Mouse (Mus musculus): ENCODE results near the gene Nck1.

Nck1 gene

DNA sequence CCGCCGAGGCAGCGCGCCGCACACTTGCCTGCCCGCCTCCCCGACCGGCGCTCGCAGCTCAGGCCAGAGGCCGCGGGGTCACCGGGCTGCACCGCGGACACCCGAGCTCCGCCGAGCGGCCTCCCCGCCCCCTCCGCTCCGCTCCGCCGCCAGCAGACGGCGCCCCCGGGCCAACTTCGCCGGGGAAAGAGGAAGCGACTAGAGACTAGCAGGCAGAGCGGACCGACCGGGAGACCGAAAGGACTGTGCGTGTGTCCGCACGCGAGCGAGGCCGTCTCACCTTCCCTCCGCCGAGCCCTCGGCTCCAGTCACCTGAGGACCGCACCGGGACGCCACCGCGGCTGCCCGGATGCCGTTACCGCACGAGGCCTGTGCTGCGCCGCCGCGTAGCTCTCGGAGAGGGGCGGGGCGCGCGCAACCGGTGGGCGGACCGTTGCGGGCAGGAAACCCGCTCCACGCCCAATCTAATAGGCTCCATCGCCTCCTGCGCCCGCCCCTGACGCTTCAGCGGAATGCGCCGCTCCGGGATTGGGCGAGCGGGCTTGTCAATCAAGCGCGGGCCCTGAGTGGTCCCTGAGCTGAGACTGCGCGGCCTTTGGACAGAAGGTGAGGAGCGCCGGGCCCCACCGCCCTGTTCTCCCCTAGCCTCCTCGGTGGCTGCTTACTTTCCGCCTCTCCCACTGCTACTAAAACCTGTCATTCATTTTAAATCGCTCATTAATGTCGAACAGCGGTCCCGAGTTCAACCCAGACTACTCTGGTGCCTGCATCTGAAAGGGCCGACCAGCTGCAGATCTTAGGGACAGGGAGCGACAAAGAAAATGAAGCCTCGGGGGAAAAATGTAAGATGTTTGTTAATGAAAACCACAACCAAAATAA is at the start of gene Nck1:
Gene Nck1, minus strand, starts transcription at position 420 of the 879 bp plus-strand sequence.
- in situ Hi-C loops (cut with MboI, MseI) = loop anchor here (10.0 kb wide), 1 partner anchor 489 kb away; the partner anchor contains the start of gene Pccb

DNA sequence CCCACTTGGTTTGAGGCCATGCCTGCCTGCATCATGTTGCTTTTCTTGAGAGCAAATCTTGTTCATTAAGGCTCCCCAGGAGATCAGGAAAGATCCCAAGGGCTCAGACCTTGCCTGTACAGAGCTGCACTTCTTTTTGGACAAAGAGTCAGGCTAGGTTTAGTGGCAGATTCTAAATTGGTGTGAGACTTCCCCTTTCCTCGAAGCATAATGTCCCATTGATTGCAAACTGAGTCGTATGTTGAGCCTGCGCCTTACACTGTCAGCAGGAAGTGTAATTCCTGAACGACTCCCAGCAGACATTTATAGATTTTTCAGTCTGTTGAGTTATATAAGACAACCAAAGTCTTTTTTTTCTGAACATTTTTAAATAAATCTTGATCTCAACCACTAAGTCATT is 44.5 kb upstream of the Nck1 start:
- in situ Hi-C loops (cut with MboI, MseI) = loop anchor here (25.0 kb wide), 1 partner anchor 728 kb away; no protein-coding TSS in a partner anchor

DNA sequence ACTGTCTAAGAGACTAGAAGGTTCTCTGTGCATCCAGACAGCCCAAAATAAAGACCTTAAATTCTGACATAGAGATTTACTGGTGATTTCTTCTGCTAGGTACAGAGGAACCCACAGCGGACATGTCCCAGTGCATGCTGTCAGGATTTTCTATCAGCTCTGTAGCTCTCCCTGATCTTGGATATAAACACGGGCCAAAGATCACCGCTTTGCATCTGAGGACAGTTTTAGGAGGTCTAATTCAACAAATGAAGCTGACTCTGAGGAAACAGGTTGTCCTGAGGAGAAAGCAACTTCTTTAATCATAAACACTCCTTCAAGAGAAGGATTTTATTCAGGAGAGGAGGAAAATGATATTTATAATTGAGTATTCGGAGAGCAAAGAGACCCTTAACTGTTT is 38.1 kb upstream of the Nck1 start:
- in situ Hi-C loops (cut with MboI, MseI) = loop anchor here (25.0 kb wide), 1 partner anchor 722 kb away; no protein-coding TSS in a partner anchor

DNA sequence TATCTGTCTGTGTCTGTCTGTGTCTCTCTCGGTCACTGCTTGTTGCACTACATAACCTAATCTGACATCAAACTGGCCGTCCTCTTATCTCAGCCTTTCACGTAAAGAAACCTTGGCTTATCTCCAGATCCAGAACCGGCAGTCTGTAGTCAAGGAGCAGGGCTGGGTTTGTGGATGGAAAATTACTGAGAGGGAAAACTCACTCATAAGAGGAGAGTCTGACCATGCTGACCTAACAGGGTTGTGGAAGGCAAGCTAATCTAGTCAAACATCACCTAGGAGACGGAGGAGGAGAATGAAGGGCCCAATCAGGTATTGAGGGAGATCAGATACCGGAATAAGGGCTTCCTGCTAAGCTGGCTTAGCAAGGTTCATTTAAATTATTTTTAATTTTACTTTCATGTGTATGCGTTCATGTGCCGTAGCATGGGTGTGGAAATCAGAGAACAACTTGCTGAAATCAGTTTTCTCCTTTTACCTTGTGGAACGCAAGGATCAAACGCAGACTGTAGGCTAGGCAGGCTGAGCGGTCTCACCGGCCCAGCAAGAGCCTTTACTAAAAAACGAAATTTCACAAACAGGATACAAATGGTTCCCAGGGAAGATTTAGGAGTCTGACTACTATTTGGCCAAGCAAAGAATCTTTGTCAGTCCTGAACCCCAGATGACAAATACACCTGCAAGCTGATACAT is 37.1 kb upstream of the Nck1 start:
- in situ Hi-C loops (cut with MboI, MseI) = loop anchor here (25.0 kb wide), 1 partner anchor 721 kb away; no protein-coding TSS in a partner anchor

DNA sequence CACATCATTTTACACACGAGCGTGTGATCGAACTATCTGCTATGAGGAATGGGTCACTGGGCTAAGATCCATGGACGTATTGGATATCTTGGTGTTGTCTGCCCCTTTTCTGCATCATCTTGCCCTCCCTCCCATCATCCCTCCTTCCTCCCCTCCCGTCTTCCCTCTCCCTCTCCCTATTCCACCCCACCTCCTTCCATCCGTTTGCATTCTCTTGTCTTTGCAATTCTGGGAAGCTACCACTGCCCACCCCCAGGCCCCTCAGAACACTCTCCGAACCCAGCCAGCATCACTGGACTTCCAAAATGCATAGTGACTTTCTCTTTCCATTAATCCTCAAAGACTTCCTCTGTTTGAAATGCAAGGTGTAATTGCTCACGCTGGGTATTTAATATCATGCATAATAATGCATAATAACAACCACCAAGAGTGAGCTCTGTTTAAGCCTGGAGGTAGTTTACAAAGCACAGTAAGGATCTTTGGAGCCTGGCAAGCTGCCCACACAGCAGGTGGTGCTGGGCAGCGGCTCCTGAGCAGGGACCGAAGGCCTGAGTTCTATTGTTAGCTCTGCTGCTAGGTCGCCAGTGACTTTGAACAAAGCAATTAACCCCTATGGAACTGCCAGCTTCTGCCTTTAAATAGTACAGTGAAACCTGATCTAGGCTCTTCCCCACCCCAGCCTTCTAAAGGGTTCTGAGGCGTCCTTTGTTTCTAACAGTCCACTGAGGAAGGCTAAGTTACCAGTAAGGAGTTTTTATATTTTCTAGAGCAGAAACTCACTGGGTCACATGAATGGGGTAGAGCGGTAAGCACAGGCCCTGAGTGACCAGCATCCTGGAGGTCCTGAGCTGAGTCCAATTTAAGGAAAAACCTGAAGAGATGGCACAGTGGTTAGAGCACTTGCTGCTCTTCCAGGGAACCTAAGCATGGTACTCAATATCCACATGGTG is 35.9 kb upstream of the Nck1 start:
- in situ Hi-C loops (cut with MboI, MseI) = loop anchor here (25.0 kb wide), 1 partner anchor 720 kb away; no protein-coding TSS in a partner anchor

DNA sequence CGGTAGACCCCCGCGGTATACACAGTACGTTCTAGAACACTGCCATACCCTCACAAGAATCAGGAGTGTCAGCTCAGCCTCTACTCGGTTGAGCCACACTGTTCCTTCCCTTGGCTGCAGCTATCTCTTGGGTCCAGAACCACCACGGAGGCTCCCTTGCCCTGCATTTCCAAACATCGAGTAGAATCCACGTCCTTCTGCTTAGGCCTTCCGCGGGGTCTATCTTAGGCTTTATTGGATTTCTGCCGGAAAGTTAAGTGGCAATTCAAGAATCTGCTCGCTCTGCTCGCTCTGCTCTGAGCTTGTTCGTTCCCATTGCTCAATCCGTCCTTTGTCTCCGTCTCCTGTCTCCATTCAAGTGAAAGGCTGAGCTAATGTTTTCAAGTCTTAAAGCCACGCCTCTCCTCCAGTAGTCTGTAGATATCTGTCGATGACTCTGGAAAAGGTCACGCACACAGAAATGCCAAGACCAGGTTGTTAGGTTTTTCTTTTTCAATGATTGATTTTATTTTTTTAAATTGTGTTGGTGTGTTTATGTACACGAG is 34.3 kb upstream of the Nck1 start:
- in situ Hi-C loops (cut with MboI, MseI) = loop anchor here (25.0 kb wide), 1 partner anchor 718 kb away; no protein-coding TSS in a partner anchor

DNA sequence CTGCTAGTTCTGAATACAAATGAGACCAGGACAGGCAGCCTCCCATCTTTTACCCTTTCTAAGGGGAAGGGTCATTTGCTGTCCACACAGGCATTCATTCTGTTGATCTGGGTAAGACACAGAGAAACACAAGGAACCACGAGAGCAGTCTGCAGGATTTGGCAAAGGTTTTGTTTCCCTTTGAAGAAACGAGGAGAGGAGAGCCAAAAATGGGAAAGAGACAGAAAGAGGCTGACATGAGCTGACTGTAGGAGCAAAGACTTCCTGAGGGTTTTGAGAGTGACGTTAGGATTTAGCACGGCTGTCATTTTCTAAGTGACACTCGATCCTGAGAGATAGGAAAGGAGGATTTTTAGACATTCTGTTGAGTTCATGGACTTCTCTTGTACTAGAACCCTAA is 28.0 kb upstream of the Nck1 start:
- in situ Hi-C loops (cut with MboI, MseI) = no loop called here

DNA sequence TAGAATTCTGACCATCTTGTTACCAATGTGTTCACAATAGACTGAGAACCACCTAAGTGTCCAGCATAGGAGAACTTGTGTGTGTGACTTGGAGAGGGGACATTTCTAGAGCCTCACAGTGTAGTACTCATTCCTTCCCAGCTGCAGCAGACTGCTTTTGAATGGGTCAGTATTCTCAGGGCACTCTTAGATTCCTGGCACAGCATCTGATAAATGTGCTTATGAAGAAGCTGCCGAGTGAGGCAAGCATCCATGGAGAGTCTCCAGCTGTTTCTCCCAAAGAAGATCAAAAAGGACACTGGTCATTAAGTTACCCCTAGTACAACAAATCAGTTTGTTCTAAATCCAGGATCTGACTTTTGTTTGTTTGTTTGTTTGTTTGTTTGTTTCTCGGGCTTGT is 27.4 kb upstream of the Nck1 start:
- in situ Hi-C loops (cut with MboI, MseI) = no loop called here

DNA sequence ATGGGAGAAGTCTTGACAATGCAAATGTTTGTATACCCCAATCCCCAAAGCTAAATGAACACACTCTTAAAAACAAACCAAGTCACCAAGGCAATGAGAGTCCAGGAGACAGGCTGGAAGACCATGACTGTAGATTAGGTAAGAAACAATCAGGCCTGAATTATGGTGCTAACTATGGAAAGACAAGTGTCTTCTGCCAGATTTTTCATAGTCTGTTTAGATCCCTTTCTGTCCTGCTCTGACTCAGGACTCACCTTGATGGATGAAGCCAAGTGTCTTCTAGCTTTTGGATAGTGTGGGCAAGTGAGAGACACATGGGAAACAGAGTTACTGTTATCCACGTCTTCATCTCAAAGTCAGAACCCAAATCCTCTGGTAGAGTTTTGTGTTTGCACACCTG is 25.6 kb upstream of the Nck1 start:
- in situ Hi-C loops (cut with MboI, MseI) = no loop called here

DNA sequence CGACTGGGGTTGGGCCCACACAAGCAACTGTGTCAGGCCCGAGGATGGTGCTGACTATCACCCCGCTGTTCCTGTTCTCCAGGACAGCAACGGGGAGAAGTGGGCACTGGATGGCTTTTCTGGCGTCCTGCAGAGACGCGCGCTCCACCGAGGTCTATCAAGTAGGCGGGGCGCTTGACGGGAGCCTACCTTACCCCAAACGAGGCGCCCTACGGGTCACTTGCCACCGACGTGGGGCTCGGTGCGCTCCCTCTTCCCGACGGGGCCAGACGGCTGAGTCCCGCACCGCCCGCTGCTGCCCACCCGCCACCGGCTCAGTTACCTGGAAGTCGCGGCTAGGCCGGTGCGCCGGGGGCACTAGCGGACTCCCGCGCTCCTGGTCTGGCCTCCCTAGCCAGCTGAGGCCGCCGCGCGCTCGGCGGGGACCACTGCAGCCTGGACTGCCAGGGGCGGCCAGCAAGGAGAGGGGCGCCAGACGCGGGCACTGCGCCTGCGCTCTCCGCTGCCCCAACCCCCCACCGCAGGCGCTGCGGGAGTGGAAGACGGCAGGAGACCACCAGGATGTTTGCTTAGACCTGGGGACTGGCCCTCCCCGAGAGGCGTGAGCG is 24.8 kb upstream of the Nck1 start, which contains the start of gene Slc35g2:
Gene Slc35g2, minus strand, starts transcription at position 465 of the 608 bp plus-strand sequence.
- in situ Hi-C loops (cut with MboI, MseI) = no loop called here

DNA sequence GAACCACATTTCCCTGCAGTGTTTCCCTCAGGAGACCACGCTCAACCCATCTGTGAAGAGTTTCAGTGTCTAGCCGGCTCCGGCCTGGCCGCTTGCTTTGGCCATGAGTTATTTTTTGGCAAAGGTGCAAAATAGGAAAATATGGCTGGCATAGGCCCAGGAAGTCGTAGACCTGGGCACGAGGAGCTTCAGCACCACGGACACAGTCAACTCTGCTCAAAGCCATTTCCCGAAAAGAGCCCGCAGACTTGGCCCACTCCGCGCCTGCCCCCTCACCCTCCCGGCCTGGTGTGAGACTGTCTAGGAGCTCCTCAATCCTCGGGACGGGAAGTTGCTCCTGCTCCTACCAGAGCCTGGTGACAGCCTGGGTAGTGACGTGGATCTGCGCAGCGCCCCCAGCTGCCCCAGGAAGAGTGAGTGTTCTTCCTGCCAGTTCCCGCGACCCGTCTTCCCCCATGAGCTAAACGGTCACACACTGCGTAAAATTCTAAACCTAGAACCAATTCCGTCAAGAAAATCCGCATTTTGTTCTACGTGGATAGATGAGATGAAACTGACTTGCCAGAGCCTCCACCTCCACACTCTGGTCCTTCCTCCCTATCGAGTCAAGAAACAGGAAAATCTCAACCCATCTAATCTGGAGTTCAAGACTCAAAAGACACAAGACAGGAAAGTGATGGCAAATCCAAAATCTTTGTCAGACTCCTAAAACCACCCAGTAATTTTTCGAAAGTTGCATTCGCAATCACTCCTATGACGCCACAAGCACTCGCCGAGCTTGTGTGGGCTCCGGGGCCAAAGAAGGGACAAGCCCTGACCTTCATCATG is 24.1 kb upstream of the Nck1 start:
- in situ Hi-C loops (cut with MboI, MseI) = no loop called here

DNA sequence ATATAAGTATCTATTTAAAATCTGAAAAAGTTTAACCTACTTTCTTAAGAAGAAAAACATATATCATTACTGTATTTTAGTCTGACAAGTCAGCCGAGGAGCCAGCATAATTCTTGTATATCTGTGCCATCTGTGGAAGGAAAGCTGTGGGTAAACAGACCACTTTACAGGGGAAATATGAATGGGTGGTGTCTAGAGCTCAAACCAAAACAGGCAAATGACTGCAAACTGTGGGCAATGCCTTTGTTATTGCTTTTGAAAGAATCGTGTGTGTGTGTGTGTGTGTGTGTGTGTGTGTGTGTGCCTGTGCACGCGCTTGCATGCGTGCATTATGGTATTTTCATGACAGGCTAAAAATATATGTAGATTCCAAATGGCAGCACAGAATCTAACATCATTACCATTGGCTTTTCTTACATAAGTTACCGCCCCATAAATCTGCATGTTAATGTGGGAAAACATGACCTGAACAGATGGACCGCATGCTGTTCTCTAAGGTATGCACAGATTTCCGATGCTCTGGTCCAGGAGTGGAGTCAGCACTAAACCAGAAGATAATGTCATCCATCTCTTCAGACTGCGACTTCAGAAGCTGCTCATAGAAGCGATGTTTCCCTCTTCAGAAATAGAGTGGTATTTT is 14.4 kb upstream of the Nck1 start:
- in situ Hi-C loops (cut with MboI, MseI) = no loop called here

DNA sequence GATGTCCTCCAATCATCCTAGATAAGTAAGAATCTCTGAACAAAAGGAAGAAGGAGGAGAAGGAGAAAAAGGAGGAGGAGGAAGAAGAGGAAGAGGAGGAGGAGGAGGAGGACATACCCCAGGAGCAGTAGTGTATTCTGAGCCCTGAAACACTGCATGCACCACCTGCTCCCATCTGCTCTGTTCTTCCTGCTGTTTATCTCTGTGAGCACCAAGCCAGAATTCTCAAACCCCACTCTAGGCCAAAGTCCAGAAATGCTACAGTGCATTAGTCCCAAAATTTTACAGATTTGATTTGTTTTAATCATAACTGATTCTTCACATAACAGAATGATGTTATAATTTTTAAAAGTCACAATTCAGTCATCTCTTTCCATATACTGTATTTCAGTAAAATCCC is 13.1 kb upstream of the Nck1 start:
- in situ Hi-C loops (cut with MboI, MseI) = no loop called here

DNA sequence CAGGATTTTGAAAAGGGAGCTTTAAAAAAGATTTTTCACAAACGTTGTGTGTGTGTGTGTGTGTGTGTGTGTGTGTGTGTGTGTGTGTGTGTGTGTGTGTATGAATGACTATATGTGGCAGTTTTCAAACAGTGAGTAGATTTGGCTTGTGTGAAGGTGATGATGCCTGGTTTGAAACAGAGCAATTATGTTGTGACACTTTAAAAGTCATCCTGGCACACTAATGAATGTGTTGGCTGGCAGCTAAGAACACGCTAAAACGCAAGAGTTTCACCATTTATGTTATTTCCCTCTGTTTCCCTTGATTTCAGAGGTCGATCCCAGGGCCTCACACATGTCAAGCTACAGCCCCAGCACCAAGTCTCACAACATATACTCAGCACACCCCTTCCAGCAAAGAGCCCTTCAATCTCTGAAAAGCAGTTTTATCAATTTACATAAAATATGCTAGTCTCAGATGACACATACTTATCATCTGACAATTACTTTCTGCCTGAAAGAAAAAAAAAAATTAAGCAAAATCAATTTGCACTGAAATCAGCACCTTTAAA is 12.2 kb upstream of the Nck1 start:
- in situ Hi-C loops (cut with MboI, MseI) = no loop called here

DNA sequence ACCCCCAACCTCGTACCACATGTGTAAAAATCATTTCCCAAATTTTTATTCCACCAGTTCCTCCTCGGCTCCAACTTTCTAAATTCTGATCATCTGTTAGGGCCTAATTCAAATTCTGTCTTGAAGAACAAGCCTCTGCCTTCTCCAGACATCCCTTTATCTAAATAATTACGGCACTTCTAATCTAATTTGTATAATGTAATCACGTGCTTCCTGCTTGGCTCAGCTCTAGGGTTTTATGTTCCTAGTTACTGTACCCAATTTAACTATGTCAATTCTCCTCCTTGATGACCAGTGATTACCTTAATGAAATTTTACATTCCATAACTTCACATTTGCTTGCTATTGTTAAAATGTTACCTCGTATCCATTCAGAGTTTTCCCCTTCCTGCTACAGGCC is 9.8 kb upstream of the Nck1 start:
- in situ Hi-C loops (cut with MboI, MseI) = no loop called here

DNA sequence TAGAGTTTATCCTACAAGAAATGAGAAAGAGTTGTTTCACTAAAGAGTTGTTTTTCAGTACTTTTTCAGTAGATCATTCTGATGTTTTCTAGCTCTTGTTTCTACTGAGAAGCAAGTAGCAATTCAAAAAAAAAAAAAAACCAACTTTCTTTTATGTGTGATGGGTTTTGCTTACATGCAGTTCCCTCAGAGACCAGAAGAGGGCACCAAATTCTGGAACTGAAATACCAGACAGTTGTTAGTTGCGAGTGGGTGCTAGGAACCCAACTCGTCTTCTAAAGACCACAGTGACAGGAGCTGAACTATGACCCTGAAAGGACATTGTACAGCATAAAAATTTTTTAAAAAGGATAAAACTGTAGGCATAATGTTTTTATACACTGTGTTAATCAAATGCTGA is 2.4 kb upstream of the Nck1 start:
- in situ Hi-C loops (cut with MboI, MseI) = loop anchor here (10.0 kb wide), 1 partner anchor 486 kb away; the partner anchor contains the start of gene Pccb

DNA sequence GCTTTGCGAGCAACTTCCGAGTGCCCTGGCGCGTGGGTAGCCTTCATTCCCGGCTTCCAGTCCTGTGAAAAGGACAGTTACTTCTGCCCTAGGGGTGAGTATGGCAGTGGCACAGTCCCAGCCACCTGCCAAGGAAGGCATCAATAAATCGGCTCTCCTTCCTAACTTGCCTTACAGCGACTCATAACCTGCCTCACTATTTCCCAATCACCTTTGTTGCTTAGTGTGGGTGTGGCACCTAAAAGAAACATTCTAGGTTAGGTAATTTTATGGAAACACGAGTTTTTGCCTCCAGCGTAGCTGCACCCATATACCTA is 618 bp upstream of the Nck1 start:
- in situ Hi-C loops (cut with MboI, MseI) = loop anchor here (10.0 kb wide), 1 partner anchor 488 kb away; the partner anchor contains the start of gene Pccb

DNA sequence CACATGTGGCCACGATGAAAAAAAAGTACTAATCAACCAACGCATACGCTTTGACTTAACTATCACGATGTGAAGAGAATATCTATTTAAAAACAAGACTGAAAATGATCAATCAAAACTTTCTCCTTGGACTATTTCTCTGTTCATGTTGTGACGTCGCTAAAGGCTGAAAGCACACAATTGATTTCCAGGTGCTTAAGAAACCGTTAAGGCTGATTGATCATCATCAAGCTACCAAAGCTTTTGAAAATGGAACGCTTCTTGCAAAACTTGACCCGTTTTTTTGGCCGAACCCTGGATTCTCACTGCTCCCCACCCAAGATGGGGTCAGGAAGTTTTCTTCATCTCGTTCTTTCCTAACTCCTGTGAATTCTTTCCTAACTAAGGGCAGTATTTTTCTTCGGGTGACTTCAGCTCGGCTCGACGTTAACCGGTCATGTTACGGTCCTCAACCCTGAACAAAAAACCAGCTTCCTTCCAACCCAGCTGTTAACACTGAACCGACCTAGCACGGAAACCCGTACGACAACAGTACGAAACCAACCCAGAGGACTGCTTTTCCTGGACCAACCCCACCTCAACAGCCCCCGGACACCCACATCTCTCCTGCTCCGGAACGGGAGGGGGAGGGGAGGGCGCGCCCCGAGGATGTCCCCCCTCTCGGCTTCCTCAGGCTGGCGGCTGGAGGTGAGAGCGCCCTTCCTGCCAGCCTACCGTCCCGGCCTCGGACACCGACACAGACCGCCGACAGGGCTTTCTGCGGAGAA is 803 bp downstream of the Nck1 start:
- in situ Hi-C loops (cut with MboI, MseI) = loop anchor here (10.0 kb wide), 1 partner anchor 490 kb away; the partner anchor contains the start of gene Pccb

Measured in T-helper 2 cell (primary cell).